Mouse (Mus musculus) granulocyte monocyte progenitor cell, adult 5-6 weeks (primary cell): ENCODE results near the gene Lingo3. TPM values are rescaled to one million over a fixed set of nuclear protein-coding genes. Genes with fewer than 3 reads are reported as not detected.
A peak's percentile ranks its signal among the peaks of the same experiment; 100 is the strongest.

Experiments
- ATAC-seq: replicated peaks from 2 replicates; pipeline ENCODE4 v1.8.0; 2016; ENCODE audit warnings: mild to moderate bottlenecking, moderate TSS enrichment, inconsistent platforms; ENCODE audit not compliant: poor library complexity, severe bottlenecking
- total RNA-seq, 2 experiments: library from RNA; stranded (forward) in 1 of 2; stranded (reverse) in 1 of 2; fragments of 200-712, 200-1000 nt in 1 of 2; fragments of >200 nt in 1 of 2; fragmentation: Nextera tagmentation in 1 of 2; gene quantifications; 2 replicates each; pipeline ENCODE4 v1.2.3; 2014 to 2017

Lingo3 gene
- total RNA-seq, 2 experiments from 2014 or later, result 0.15 TPM; not detected in 1

DNA sequence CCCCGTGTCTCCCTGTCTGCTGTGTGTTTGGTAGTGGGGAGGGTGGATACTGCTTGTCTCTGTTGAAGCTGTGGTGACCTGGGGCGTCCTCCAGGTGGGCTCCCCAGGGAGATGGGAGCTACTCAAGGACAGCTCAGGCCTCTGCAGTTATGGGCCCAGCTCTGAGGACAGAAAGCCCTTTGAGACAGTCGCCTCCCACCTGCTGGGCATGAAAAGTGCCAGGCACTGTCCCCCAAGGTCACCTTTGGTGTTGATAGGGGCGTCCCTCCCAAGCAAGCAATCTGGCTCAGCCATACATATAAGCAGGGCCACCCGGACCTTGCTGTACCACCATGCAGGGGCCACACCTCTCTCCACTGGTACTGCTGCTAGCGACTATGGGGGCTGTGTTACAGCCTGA lies 38.9 kb downstream of the Lingo3 start, which contains the start of gene Amh:
Gene Amh (plus strand): TSS at position 328 of the 400 bp plus-strand sequence.
- no peak for ATAC-seq

DNA sequence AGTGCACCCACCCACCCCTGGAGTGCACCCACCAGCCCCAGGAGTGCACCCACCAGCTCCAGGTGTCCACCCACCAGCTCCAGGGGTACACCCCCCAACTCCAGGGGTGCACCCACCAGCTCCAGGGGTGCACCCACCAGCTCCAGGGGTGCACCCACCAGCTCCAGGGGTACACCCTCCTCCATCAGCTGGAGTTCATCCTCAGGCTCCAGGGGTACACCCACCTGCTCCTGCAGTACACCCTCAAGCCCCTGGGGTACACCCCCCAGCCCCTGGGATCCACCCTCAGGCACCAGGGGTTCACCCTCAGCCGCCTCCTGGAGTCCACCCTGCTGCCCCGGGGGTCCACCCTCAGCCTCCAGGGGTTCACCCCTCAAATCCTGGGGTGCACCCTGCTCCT lies 39.5 kb downstream of the Lingo3 start:
- no peak for ATAC-seq

DNA sequence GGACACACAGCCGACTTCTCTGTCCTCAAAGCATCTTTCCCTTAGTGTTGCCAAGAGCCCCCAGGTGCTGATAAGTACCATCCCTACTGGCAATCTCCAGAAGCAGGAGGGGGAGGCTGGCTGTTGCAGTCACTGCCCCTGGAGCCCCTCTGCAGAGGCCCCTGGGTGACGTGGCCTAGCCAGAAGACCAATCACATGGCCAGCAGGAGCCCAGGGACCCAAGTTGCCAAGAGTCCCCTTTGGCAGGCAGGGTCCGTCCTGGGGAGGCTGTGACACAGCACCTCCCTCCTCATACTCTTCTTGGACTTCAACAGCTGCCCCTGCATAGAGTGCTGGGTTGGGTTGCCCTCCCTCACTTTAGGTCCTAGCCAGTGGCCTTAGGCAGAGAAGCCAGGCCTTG lies 40.8 kb downstream of the Lingo3 start:
- no peak for ATAC-seq

DNA sequence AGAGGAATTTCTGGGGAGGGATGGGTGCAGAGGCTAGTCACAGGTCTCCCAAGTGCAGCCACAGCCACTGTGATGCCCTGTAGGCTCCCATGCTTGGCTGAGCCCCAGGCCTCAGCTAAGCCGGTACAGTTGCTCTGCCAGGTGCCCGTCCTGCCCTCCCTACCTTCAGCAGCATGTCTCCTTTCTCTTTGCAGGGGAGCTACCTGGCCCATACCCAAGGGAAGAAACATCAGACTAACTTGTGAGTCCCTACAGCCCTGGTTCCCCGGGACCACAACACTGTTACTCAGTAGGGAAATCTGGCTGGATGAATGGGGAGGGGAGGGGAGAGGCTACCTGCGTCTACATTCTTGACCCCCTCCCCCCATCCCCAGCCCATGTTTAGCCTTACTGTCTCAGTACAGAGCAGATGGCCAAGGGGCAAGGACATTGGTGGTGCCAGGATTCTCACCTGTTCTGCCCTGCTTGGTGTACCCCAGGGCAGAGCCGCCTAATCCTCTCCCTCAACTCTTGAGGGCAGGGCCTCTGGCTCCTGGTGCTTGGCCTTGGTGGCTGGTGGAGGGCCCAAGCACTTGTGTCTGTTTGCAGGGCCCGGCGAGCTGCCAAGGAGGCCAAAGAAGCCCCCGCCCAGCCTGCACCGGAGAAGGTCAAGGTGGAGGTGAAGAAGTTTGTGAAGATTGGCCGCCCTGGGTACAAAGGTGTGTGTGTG lies 41.5 kb downstream of the Lingo3 start:
- ATAC-seq, result no peak

DNA sequence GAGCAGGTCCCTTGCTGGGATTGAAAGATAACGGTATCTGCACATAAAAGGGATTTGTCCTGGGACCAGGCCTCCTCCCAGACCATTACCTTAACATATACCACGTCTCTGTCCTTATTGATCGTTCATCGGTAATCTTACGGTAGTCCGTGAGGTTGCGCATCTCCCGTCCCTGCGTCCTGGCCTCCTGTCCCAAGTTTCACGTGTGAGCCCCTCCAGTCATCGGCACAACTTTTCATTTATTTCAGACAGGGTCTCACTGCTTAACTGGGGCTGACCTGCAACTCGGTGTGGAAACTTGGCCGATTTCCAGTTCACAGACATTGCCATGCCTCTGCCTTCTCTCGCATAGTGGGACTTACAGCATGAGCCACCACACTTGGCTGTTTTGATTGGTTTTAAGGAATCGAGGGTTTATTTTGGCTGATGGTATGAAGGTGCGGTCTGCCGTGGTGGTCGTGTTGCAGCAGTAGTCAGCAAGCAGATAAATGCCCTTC lies 44.7 kb downstream of the Lingo3 start:
- ATAC-seq, result no peak

DNA sequence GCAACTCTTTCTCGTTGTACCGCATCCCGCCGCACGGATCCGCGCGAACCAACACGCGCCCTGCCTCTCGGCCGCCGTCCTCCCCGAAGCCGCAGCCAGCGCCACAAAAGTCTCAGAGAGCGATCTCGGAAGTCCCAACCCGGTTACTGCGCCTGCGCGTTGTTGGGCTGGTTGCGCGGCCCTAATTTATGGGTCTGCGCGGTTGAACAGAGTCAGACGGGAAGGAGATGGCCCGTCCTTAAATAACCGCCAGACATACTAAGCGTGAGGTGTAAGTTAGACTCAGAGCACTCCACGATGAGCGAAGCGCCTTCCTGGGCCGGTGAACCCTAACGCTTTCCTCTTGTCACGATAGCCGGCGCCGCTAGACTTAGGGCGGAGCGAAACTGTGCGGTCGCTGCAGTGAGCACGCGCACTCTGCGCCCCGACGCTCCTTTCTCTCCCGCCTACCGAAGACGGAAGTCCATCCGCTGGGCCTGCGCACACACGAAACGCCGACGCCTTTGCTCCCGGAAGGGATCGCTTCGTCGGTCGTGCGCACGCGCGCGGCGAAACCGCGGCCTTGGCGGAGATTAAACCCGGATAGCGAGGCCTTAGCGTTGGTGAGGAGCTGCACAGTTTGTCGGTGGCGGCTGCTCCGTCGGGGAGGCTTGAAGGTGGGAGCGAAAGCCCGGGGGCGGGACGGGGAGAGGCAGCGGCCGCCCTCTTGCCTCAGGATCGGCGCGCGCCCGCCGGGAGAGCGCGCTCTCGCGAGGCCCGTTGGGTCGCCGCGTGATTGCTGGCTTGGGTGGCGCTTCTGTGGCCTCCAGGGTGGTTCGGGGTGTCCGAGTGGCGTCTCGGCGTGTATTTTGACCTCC lies 45.5 kb downstream of the Lingo3 start, which contains the start of the genes Sf3a2 and Plekhj1:
Gene Sf3a2 (plus strand): TSS at position 49 of the 857 bp plus-strand sequence.
Gene Plekhj1 (minus strand): TSS at position 477 of the 857 bp plus-strand sequence.
- peak; percentile 82 for ATAC-seq

DNA sequence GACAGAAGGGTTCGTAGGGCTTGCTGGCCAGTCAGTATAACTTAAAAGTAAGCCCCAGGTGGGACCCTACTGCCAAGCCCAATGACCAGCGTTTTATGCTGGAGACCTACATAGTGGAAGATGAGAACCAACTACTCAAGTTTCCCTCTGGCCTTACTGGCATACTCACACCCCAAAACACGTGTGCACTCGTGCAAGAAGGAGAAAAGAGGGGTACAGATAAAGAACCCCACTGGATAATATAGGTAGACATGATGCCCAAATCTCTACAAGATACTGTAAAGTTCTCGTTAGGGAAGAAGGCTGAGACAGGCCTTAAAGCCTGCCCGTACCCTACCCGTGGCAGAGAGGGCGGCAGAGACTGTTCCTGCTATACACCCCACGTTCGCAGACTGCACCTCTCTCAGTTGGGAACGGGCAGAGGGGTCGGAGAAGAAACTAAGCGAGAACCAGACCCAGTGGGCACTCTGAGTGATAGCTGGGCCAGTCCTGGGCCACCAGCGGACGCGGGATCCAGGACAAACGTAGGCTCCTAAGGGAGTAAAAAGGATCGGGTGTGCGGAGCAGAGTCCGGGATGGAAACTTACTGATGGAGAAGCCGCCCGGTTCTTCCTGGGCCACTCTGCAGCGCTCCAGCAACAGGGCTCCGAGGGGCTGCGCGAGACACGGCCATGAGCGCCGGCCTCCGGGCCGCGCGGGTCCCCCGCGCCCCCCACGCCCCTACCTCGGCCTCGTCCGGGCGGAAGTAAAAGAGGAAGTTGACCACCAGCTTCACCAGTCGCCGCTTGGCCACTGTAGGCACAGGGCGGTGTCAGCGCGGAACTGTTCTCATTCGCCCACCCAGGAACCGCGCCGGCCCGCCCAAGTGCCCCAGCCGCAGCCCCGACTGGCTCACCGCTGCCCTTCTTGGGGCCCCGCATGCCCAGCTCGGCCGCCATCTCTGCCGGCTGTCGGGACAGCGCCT lies 46.4 kb downstream of the Lingo3 start:
- ATAC-seq, result peak; percentile 55

DNA sequence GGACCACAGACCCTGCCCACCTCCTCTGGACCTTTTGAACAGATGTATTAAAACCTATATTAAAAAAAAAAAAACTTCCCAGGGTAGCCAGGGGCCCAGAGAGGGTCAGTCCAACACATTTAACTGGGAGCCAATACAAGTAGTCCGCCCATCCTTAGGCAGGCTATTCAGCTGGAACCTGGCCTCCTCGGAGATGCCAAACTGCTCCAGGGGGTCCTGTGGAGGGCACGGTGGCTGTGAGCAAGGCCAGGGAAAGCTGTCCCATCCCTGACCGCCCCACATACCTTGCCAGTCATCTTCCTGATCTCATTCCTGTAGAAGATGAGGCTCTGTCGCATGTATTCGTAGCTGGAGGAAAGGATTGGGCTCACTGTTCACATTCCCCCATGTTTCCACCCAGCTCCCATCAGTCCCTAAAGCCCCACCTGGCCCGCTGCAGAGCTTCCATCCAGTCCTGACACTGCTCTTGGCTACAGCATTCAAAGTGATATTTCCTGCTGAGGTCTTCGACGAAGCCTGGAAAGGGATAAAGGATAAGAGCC lies 47.5 kb downstream of the Lingo3 start:
- no peak for ATAC-seq

DNA sequence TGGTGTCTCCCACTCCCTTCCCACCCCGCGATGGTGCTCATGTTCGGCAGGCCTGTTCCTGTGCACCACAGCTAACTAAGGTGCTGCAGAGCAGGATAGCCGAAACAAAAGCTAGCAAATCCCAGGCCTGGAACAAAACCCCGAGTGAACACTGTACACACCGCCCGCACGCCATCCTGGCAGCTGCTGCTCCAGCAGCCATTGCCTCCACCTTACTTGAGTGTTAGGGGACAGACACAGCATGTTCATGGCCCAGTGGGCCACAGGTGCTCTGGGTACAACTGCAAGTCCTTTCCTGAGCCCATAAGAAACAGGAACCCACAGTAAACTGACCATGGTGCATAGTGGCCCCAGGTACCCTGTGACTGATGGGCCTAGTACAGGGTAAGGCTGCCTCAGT lies 49.1 kb downstream of the Lingo3 start:
- no peak for ATAC-seq

DNA sequence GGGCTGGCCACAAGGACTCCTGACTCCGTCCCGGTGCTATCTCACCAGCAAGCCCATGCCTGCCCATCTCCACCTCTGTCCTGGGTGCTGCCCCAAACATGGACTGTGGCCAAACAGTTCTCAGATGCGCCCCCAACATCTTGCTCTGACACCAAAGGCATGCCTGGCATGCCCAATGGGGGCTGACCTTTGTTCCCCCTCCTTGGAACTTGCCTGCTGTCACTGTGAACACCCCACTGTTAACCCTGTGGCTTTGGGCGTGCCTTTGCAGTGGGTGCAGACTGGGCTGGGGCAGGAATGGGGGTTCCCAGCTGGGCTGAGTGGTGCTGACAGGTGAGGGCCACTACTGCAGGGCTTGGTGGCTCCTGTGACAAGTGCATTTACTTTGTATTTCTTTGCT lies 50.0 kb downstream of the Lingo3 start:
- ATAC-seq, result no peak

DNA sequence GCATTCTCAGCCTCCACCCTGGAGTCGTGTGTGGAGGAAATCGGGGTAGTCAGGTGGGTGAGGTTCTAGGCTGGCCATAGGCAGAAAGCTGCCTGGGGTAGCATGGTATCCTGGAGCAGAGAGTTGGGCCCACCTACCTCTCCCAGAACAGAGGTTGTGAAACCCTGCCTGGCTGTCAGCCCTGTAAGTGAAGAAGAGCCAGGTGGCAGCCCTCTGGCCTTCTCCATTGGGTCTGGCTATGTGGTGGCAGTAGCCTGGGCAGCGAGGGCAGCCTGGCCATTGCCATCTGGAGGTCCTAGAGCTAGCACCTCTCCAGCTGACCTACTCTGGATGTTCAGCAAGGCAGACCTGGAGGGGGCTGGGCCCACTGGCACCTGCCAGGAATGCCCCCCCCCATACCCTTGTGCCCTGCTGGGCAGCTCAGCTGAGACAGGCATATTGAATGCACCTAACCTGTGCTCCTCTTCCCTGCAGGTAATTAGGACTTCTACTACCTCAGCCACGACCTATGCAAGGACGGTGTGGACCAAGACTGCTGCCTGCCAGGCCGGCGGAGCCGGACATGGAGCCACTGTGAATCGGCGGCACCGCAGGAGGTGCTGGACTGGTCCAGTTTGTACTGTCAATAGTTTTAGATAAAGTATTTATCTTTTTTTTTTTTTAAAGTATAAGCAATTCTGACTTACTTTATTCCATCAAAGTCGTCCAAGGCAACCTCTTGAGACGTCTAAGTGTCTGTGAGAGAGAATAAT lies 50.6 kb downstream of the Lingo3 start:
- no peak for ATAC-seq

DNA sequence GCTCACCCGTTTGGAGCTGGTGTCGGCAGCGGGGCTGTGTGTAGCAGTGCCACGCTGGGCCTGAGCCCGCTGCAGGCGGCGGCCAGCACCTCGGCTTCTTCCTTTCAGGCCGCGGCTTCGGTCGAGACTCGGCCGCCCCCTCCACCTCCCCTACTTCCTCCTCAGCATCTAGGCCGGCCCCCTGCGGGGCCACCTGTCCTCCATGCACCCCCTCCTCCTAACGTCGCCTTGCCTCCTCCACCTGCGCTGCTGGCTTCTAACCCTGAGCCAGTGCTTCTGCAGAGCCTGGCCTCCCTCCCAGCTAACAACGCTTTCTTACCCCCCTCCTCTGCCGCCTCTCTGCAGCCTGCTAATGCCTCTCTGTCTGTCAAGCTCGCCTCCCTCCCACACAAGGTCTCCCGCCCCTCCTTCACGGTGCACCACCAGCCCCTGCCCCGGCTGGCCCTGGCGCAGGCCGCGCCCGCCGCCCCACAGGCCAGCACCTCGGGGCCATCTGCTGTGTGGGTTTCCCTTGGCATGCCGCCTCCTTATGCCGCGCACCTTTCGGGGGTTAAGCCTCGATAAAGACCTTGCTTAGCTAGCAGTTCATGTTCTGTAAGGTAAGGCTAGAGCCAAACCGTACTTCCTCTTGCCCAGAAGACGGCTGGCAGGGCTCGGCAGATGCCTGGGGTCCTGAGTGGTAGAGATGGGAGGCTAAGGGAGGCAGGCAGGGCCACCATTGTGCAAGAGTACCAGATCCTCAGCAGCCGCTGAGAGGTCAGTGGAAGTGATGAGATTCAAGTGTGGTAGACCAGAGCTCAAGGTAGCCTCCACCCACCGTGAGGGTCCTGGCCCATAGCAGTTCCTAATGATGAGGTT lies 51.4 kb downstream of the Lingo3 start:
- peak; percentile 54 for ATAC-seq

DNA sequence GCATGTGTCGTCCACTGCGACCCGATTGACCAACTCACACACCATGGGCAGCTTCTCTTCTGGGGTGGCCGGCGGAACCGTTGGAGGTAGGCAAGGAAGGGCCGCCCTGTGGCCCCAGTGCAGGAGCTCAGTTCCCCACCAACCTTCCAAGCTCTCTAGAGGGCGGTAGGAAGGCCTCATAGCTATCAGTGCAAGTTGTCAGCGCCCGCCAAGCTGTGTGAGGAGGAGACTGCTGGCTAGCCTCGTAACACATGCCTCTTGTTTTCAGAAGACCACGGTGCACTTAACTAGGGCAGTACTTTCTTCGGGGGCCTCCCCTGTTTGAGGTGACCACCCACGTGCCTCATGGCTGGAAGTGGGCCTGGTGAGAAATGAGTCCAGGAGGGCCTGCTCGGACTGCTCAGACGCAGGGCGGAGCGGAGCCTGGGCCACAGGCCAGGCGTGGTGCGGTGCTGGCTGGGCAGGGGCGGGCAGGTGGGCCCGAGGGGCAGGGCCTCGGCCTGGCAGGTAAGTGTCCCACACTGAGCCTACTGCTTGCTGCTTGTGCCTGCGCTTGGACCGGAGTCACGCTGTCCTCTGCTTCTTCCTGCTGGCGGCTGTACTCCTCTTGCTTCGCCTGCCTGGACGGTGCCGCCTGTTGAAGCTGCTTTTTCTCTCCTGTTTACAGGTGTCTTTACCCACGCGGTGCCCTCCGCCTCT lies 52.2 kb downstream of the Lingo3 start:
- no peak for ATAC-seq

DNA sequence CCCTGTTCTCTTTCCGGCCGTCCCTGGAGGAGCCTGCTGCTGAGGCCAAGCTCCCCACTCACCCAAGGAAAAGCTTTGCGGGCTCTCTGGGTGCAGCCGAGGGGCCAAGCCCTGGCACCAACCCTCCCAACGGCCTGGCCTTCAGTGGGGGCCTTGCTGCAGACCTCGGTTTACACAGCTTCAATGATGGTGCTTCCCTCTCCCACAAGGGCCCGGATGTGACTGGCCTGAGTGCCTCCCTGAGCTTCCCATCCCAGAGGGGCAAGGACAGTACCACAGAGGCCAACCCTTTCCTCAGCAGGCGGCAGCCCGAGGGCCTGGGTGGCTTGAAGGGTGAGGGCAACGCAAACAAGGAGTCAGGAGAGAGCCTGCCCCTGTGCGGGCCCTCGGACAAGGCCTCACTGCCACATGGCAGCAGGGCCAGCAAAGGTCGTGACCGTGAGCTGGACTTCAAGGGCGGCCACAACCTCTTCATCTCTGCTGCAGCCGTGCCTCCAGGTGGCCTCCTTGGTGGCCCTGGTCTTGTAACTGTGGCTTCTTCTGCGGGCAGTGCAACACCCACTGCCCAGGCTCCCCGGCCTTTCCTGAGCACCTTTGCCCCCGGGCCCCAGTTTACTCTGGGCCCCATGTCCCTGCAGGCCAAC lies 53.0 kb downstream of the Lingo3 start:
- no peak for ATAC-seq

DNA sequence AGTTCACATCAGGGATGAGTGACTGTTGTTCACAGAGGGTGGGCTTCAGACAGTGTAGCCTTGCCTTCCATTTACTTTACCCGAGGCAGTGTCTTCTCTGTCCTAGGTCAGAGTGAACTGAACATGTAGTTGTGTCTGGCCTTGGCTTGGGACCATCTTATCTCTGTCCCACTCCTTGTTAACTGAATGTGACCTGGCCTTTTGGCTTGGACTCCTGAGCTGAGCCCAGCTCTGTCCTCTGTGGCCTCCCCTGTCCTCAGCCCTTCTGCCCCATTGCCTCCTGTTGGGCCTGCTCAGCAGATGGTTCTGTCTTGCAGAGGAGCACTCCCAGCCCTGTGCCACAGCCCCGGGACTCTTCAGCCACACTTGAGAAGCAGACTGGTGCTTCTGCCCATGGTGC lies 56.3 kb downstream of the Lingo3 start:
- no peak for ATAC-seq

DNA sequence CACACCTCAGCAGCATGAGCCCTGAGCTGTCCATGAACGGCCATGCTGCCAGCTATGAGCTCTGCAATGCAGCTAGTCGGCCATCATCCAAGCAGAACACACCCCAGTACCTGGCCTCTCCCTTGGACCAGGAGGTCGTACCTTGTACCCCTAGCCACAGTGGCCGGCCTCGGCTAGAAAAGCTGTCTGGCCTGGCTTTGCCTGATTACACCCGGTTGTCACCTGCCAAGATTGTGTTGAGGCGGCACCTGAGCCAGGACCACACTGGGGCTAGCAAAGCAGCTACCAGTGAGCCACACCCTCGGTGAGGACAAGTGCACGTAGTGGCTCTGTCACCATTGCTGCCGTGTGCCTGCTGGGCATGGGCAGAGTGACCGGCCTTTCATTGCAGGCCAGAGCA lies 57.9 kb downstream of the Lingo3 start:
- no peak for ATAC-seq

DNA sequence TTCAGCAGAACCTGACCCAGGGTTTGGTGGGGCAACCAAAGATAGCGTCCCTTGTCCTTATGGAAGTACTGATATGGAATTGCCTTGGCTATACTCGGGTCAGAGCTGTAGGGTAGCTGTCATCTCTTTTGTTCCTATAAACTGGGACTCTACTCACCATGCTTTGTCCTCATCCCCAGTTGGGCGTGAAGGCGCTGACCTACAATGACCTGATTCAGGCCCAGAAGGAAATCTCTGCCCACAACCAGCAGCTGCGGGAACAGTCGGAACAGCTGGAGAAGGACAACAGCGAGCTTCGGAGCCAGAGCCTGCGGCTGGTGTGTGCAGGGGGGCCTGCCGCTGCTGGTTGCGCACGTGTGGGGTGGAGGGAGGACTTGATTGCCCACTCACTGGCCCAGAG lies 59.0 kb downstream of the Lingo3 start:
- ATAC-seq, result no peak
